Mouse (Mus musculus) spleen, adult 2 months (tissue): ENCODE results near the gene Gpbp1. TPM values are rescaled to one million over a fixed set of nuclear protein-coding genes. Genes with fewer than 3 reads are reported as not detected.
A peak's percentile ranks its signal among the peaks of the same experiment; 100 is the strongest.

Source experiments
- DNase-seq, 2 experiments: peaks; one replicate each; pipeline versions ENCODE4 v3.0.0 to v3.0.0-alpha.2; 2012 to 2021; ENCODE audit warnings: low spot score in 2 of 2, low read depth in 1 of 2
- H3K27ac ChIP-seq: fragments of 200-500 bp; 2 replicates; pipeline ENCODE4 v1.5.1; 2012; ENCODE audit warnings: low read length, inconsistent platforms; ENCODE audit not compliant: insufficient read depth
- H3K27me3 ChIP-seq: fragments of 200-500 bp; 2 replicates; pipeline ENCODE4 v1.6.1; 2012; ENCODE audit warnings: mild to moderate bottlenecking, moderate library complexity, low read length, inconsistent platforms; ENCODE audit not compliant: control insufficient read depth, insufficient read depth
- H3K36me3 ChIP-seq: fragments of 200-500 bp; 2 replicates; pipeline ENCODE4 v1.6.1; 2012; ENCODE audit warnings: mild to moderate bottlenecking, low read length, inconsistent platforms; ENCODE audit not compliant: control insufficient read depth, insufficient read depth
- H3K4me1 ChIP-seq: fragments of 200-500 bp; 2 replicates; pipeline ENCODE4 v1.6.1; 2011; ENCODE audit warnings: inconsistent platforms; ENCODE audit not compliant: control insufficient read depth, insufficient read depth, insufficient read length
- H3K4me3 ChIP-seq: fragments of 200-500 bp; 2 replicates; pipeline ENCODE4 v1.5.1; 2011; ENCODE audit warnings: mild to moderate bottlenecking, inconsistent platforms; ENCODE audit not compliant: insufficient read depth, insufficient read length; ENCODE audit errors: extremely low read depth
- CTCF ChIP-seq: fragments of 200-500 bp; IDR thresholded peaks from 2 replicates; pipeline ENCODE4 v1.5.1; 2011; ENCODE audit warnings: mild to moderate bottlenecking, inconsistent platforms; ENCODE audit not compliant: insufficient read depth, insufficient read length, insufficient replicate concordance; ENCODE audit errors: extremely low read depth
- POLR2A ChIP-seq: fragments of 200-500 bp; IDR thresholded peaks from 2 replicates; pipeline ENCODE4 v1.6.1; 2011; ENCODE audit warnings: low read depth, low read length, inconsistent platforms
- whole genome bisulfite sequencing: fragments of 180-500 bp; shearing (Covaris S2); methylation state at CpG from one replicate; pipeline ENCODE4 v1.1.7; 2018; 5-methylcytosine and 5-hydroxymethylcytosine counted together
- polyA plus RNA-seq: library from polyadenylated mRNA; depleted of rRNA; stranded (reverse); fragments of >200 nt; gene quantifications from 2 replicates; pipeline ENCODE4 v1.2.3, GENCODE M21; 2012

The Gpbp1 gene
- polyA plus RNA-seq, 1 experiment, result 1.7 TPM

DNA sequence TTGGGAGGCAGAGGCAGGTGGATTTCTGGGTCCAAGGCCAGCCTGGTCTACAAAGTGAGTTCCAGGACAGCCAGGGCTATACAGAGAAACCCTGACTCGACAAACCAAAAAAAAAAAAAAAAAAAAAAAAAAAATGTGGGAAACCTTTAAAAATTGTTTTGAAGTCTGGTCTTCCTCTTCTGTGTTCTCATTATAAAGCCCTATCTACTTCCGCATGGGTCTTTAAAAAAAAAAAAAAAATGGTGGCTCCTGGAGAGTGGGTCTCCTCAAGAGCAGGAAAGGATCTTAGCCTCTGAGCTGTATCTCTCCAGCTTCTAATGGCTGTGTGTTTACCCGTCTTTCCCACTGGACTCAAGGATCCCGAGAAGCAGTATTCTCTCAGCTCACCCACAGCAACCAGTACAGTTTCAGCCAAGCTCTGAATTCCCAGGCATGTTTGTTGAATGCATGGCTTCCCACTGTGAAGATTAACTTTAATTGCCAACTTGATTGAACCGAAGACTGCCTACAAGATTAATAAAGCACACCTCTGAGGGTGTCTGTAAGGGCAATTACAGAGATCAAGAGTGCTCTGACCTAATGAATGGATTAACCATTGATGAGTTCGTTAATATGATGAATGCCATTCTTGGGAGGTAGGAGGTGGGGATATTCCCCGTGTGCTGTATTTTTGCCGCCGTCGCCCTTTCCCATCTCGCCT, 4.6 kb upstream of the Gpbp1 start:
- 86% methylated on average over 11 of the region's 11 CpGs for WGBS
- no peak overlapping the region for H3K4me3 ChIP-seq
- TF ChIP-seq POLR2A (no peak), CTCF (no peak)

DNA sequence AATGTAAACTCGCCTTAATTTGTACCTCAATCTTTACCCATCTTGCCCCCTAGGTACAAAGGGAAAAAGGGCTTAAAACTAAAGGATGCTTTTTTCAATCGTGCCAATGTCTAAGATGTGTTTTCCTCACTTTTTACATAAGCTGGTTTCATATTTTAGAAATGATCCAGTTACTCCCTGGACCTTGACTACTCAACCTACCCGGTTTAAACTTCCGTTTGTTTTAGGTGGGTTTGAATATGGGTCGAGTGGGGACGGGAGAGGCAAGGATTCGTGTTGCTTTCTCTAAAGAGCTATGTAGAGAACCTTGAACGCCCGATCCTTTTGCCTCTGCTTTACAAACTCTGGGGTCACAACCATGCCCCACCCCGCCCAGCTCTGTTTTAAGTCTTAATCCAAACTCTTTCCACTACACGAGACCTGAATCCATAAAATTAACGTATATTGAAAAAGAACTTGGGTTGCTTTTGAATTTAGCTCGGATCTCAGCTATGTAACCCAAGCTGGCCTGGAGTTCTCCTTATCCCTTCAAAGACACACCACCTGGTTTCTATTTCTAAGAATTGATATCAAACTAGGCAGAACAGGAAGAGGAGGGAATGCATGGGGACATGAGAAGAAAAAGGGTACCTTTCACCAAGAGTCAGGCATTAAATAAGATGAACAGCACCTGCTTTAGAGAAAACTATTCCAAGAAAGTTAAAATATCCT, 1.3 kb upstream of the Gpbp1 start:
- Histone ChIP-seq H3K36me3 (no peaks in the 10 kb centered on the region), H3K4me1 (no peaks in the 10 kb centered on the region; the same call in 1 of the 2 replicates), H3K27ac (no peak overlapping the region), H3K4me3 (peak overlapping the region; percentile 11; the same call in 1 of the 2 replicates), H3K27me3 (no peaks in the 10 kb centered on the region)
- TF ChIP-seq POLR2A (no peak), CTCF (no peak)
- whole genome bisulfite sequencing, result 32% methylated on average over 13 of the region's 13 CpGs
- no peak for DNase-seq

More for the DNA sequence above, 4.6 kb upstream of the Gpbp1 start:
- Histone ChIP-seq H3K27me3 (no peaks in the 10 kb centered on the region), H3K27ac (no peak overlapping the region), H3K4me1 (no peaks in the 10 kb centered on the region; the same call in 1 of the 2 replicates), H3K36me3 (no peaks in the 10 kb centered on the region)
- no peak for DNase-seq

GRCm38 (mm10) chr13:111489502-111489801, 459 bp downstream of the Gpbp1 start:
- Histone ChIP-seq H3K36me3 (peaks cover 1% of the 10 kb centered on the region; the same call in 1 of the 2 replicates), H3K4me3 (peak overlapping the region; percentile 70), H3K27ac (peak overlapping the region; percentile 97), H3K27me3 (no peaks in the 10 kb centered on the region), H3K4me1 (peaks cover 3% of the 10 kb centered on the region)
- TF ChIP-seq POLR2A (no peak), CTCF (no peak)
- 1% methylated on average over 25 of the region's 33 CpGs for WGBS
- DNase-seq, result no peak

DNA sequence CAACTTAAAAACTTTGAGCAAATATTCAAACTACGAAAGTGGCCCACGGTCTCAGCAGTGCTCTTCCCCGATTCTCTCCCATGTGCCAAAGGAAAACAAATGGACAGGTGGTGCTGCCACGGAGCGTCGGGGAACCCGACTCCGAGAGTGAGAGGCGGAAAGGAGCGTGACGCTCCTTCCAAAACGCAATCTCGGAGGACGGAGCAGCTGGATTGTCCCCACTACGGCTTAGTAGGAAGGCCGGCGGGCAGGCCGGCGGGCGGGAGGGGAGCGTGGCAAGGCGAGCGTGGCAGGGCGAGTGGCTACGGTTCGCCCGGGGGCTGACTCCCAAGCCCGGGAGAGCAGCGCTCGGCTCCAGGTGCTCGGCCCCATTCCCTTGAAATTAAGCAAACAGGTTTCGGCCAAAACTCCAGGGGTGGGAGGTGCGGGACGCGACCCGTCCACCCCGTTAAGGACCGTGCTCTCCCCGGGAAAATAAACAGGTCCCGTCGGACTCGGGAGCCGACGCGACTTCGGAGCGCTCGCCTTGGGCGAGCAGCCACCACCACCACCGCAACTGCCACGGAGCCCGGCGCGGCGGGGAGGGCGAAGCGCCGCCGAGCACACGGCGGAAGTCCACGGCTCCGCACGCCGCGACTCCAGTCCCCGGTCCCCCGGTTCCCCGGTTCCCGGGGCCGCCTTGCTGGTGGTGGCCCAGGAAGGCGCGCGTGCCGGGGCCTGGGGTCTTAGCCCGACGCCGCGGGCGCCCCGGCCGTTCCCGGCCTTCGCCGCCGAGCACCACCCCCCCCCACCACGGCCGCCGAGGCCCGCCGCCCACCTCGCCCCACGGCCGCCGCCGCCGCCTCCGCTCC, 1.0 kb downstream of the Gpbp1 start:
- peaks cover 1% of the 10 kb centered on the region; the same call in 1 of the 2 replicates for H3K36me3 ChIP-seq
- peak overlapping the region; percentile 56 for H3K27ac ChIP-seq
- no peaks in the 10 kb centered on the region for H3K27me3 ChIP-seq
- H3K4me1 ChIP-seq, result peaks cover 6% of the 10 kb centered on the region
- under 1% methylated on average over 67 of the region's 98 CpGs for WGBS
- TF ChIP-seq POLR2A, result no peak
- no peak for TF ChIP-seq CTCF
- H3K4me3 ChIP-seq, result peak overlapping the region; percentile 70
- peak in 1 of 2 experiments; percentile 31 for DNase-seq

DNA sequence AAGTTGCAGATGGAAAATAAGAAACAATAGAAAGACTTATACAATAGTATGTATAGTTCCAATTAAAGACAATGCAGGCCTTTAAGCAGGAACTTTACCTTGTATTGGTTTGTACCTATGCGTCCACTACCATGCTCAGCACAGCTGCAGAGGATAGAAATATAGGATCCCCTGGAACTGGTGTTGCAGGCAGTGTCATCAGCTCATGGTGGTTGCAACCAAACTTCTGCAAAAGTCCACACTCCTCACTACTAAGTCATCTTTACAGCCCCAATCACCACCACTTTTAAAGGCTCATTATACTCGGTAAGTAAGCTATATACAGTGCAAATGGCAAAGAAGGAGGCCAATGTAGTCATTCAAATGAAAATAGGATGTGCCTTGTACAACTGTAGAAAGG, 12.2 kb downstream of the Gpbp1 start:
- no peak for DNase-seq

DNA sequence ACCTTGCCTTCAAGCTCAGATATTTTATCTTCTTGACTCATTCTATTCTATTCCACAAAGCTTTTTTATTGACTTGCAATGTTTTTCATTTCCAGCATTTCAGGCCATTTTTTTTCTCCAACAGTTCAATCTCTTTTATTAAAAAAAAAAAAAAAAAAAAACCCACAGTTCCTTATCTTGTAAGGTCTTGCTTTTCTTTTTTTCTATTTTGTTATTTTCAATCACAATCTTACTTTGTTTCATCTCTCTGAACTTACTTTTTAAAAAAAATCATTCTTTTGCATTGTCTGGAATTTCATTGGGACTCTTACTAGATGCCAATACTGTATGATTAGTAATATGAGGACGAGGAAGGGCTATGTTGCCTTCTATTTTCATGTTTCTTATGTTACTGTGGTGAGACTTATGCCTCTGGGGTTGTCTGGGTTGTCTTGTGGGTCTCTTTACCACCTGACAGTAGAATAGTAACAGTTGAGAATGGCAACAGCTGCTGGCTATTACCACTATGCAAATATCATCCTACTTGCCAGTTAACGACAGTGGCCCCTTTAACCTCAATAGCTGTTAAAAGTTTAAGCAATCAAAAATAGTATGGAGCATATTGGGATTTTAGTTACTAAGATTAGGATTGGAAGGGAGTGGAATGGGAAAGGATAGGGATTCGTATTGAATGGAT, 19.2 kb downstream of the Gpbp1 start:
- H3K27ac ChIP-seq, result no peak overlapping the region
- DNase-seq, result no peak
- 54% methylated on average over 3 of the region's 3 CpGs for WGBS
- no peak overlapping the region for H3K4me3 ChIP-seq
- peaks cover 5% of the 10 kb centered on the region; the same call in 1 of the 2 replicates for H3K36me3 ChIP-seq
- TF ChIP-seq CTCF (no peak), POLR2A (no peak)
- peaks cover 11% of the 10 kb centered on the region for H3K4me1 ChIP-seq
- no peaks in the 10 kb centered on the region for H3K27me3 ChIP-seq

More for the DNA sequence above, 12.2 kb downstream of the Gpbp1 start:
- no peaks in the 10 kb centered on the region for H3K27me3 ChIP-seq
- H3K4me1 ChIP-seq, result peaks cover 11% of the 10 kb centered on the region
- H3K27ac ChIP-seq, result no peak overlapping the region
- 81% methylated on average over 2 of the region's 2 CpGs for WGBS
- no peak overlapping the region for H3K4me3 ChIP-seq
- TF ChIP-seq CTCF, result no peak
- no peak for TF ChIP-seq POLR2A
- H3K36me3 ChIP-seq, result no peaks in the 10 kb centered on the region
